In the genomic region with DNA sequence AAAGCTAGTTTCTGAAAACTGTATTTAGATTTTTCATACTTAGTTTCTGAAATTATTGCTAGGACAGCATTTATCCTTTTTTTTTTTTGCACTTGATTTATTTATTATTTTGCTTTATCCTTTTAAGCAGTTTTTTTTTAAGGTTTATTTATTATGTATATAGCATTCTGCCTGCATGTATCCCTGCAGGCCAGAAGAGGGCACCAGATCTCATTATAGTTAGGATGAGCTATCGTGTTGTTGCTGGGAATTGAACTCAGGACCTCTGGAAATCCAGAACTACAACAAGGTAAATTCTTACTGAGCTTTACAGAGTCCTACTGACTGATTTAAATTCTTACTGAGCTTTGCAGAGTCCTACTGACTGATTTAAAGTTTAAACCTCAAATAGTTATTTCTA, we compare ENCODE assay signal across 20 mouse cellular contexts. TPM values are rescaled to one million over a fixed set of nuclear protein-coding genes. Genes with fewer than 3 reads are reported as not detected.
A peak's percentile ranks its signal among the peaks of the same experiment; 100 is the strongest.
DNase-seq lines count a peak whose midpoint lies in the region; ATAC-seq and TF ChIP-seq lines count a peak whose summit lies in the region.
"Had no signal": no experiment of that assay in that cellular context is flagged by ENCODE, and none has a peak within 500 bp of the region (broad histone marks: within the 10 kb centered on the region; RNA-seq: fewer than 3 reads in every experiment).

No protein-coding gene starts in this region.

- H3K4me2 ChIP-seq in hindbrain, postnatal 0 days (ENCODE audit: low read depth, low read length), result no peak overlapping the region
- H3K4me2 ChIP-seq in hindbrain, embryonic 12.5 days (replicated peaks), result no peak overlapping the region
- no peak overlapping the region for H3K4me2 ChIP-seq in lung, postnatal 0 days (replicated peaks; ENCODE audit: low read depth, low read length)
- no peak overlapping the region for H3K4me2 ChIP-seq in neural tube, embryonic 15.5 days
- H3K4me2 ChIP-seq: heart, embryonic 15.5 days; hindbrain, embryonic 13.5 days; neural tube, embryonic 12.5 days had no signal

- H3K9me3 ChIP-seq in hindbrain, postnatal 0 days (ENCODE audit: low read length), result no peaks in the 10 kb centered on the region
- no peaks in the 10 kb centered on the region for H3K9me3 ChIP-seq in hindbrain, embryonic 12.5 days (replicated peaks)
- H3K9me3 ChIP-seq in lung, postnatal 0 days (ENCODE audit: low read length), result no peaks in the 10 kb centered on the region
- no peaks in the 10 kb centered on the region for H3K9me3 ChIP-seq in neural tube, embryonic 15.5 days (replicated peaks)
- H3K9me3 ChIP-seq: heart, embryonic 15.5 days; hindbrain, embryonic 13.5 days; megakaryocyte, embryonic 14.5 days; neural tube, embryonic 12.5 days had no signal

- H3K27ac ChIP-seq in hindbrain, postnatal 0 days, result no peak overlapping the region
- no peak overlapping the region for H3K27ac ChIP-seq in hindbrain, embryonic 12.5 days
- H3K27ac ChIP-seq in lung, postnatal 0 days (ENCODE audit: low read length), result no peak overlapping the region
- H3K27ac ChIP-seq in neural tube, embryonic 15.5 days (replicated peaks), result no peak overlapping the region
- H3K27ac ChIP-seq: heart, embryonic 15.5 days; hindbrain, embryonic 13.5 days; neural tube, embryonic 12.5 days had no signal

- H3K4me1 ChIP-seq in hindbrain, postnatal 0 days (ENCODE audit: insufficient read depth, low read length), result no peaks in the 10 kb centered on the region
- H3K4me1 ChIP-seq in hindbrain, embryonic 12.5 days, result no peaks in the 10 kb centered on the region
- H3K4me1 ChIP-seq in lung, postnatal 0 days (ENCODE audit: insufficient read depth, low read depth, low read length), result no peaks in the 10 kb centered on the region
- H3K4me1 ChIP-seq in neural tube, embryonic 15.5 days, result no peaks in the 10 kb centered on the region
- H3K4me1 ChIP-seq: heart, embryonic 15.5 days; hindbrain, embryonic 13.5 days; megakaryocyte, embryonic 14.5 days; neural tube, embryonic 12.5 days had no signal

- H3K9ac ChIP-seq in hindbrain, postnatal 0 days (replicated peaks; ENCODE audit: low read length), result no peak overlapping the region
- no peak overlapping the region for H3K9ac ChIP-seq in hindbrain, embryonic 12.5 days
- no peak overlapping the region for H3K9ac ChIP-seq in lung, postnatal 0 days (replicated peaks; ENCODE audit: low read depth)
- H3K9ac ChIP-seq in neural tube, embryonic 15.5 days (replicated peaks), result no peak overlapping the region
- H3K9ac ChIP-seq: heart, embryonic 15.5 days; hindbrain, embryonic 13.5 days; neural tube, embryonic 12.5 days had no signal

- H3K4me3 ChIP-seq in hindbrain, postnatal 0 days (ENCODE audit: low read length), result no peak overlapping the region
- no peak overlapping the region for H3K4me3 ChIP-seq in hindbrain, embryonic 12.5 days
- no peak overlapping the region for H3K4me3 ChIP-seq in lung, postnatal 0 days (ENCODE audit: low read depth, low read length)
- no peak overlapping the region for H3K4me3 ChIP-seq in neural tube, embryonic 15.5 days (replicated peaks)
- H3K4me3 ChIP-seq: heart, embryonic 15.5 days; hindbrain, embryonic 13.5 days; megakaryocyte, embryonic 14.5 days; neural tube, embryonic 12.5 days had no signal

- ATAC-seq in hindbrain, postnatal 0 days, result no peak
- no peak for ATAC-seq in hindbrain, embryonic 12.5 days (ENCODE audit: low FRiP score)
- no peak for ATAC-seq in lung, postnatal 0 days
- no peak for ATAC-seq in neural tube, embryonic 15.5 days (ENCODE audit: low FRiP score)
- ATAC-seq: forebrain, embryonic 14.5 days; midbrain, embryonic 16.5 days had no signal

- TF ChIP-seq CTCF in hindbrain, postnatal 0 days (IDR thresholded peaks at IDR 0.05; ENCODE audit: low read depth), result peak; percentile 34
- peak; percentile 36 for TF ChIP-seq CTCF in lung, postnatal 0 days (IDR thresholded peaks at IDR 0.05)

- H3K27me3 ChIP-seq in hindbrain, postnatal 0 days (ENCODE audit: insufficient read depth, low read length), result no peaks in the 10 kb centered on the region
- no peaks in the 10 kb centered on the region for H3K27me3 ChIP-seq in hindbrain, embryonic 12.5 days
- H3K27me3 ChIP-seq in lung, postnatal 0 days (replicated peaks; ENCODE audit: insufficient read depth, low read length), result no peaks in the 10 kb centered on the region
- H3K27me3 ChIP-seq in neural tube, embryonic 15.5 days (replicated peaks), result no peaks in the 10 kb centered on the region
- H3K27me3 ChIP-seq: heart, embryonic 15.5 days; hindbrain, embryonic 13.5 days; neural tube, embryonic 12.5 days had no signal

- H3K36me3 ChIP-seq in hindbrain, postnatal 0 days (ENCODE audit: insufficient read depth, low read length), result peaks cover 10% of the 10 kb centered on the region; the same call in 1 of the 2 replicates
- peaks cover 36% of the 10 kb centered on the region for H3K36me3 ChIP-seq in hindbrain, embryonic 12.5 days
- H3K36me3 ChIP-seq in lung, postnatal 0 days (ENCODE audit: insufficient read depth, low read length), result no peaks in the 10 kb centered on the region; the same call in 1 of the 2 replicates
- H3K36me3 ChIP-seq in neural tube, embryonic 15.5 days, result peaks cover 39% of the 10 kb centered on the region

- DNase-seq in hindbrain, postnatal 0 days (ENCODE audit: low spot score), result no peak
- no peak for DNase-seq in lung, postnatal 0 days (ENCODE audit: low spot score)
- no peak for DNase-seq in lung, postnatal 4 days
- DNase-seq in ES-CJ7 (ENCODE audit: low read depth, low spot score), result peak; percentile 25
- DNase-seq in induced T-regulatory cell, adult 2 months (ENCODE audit: low read depth), result peak; percentile 32
- no peak for DNase-seq in neural tube, embryonic 10.5 days (ENCODE audit: extremely low spot score, low spot score)
- DNase-seq: adrenal gland, adult 8-10 months; cerebellum, adult 11-12 months; kidney, adult 11 months; kidney, postnatal 14 days; right cerebral cortex, postnatal 14 days; thymus, postnatal 4 days had no signal

- WGBS in hindbrain, postnatal 0 days, result 90% methylated on average over 1 of the region's 1 CpGs
- 82% methylated on average over 1 of the region's 1 CpGs for WGBS in hindbrain, embryonic 12.5 days
- WGBS in lung, postnatal 0 days, result 95% methylated on average over 1 of the region's 1 CpGs
- 85% methylated on average over 1 of the region's 1 CpGs for WGBS in neural tube, embryonic 15.5 days

- TF ChIP-seq EP300 in lung, postnatal 0 days (IDR thresholded peaks at IDR 0.05), result no peak

RNA-seq across cellular contexts. Expression of a gene that starts 22.2 kb away (rescaled TPM):
- 10.0 and 18.6 TPM in 2 replicates for total RNA-seq in hindbrain, postnatal 0 days (2014; rRNA removed)
- 39.5 and 41.1 TPM in 2 replicates for polyA plus RNA-seq in hindbrain, postnatal 0 days (2015; fragmentation: Nextera tagmentation; extraction: Ambion mirVana)
- polyA plus RNA-seq in hindbrain, embryonic 12.5 days (2016; fragmentation: Nextera tagmentation; extraction: Ambion mirVana), result 42.7 and 44.0 TPM in 2 replicates
- 22.5 and 24.4 TPM in 2 replicates for polyA plus RNA-seq in lung, postnatal 0 days (2015; fragmentation: Nextera tagmentation; extraction: Ambion mirVana)
- 24.2 and 37.1 TPM in 2 replicates for polyA plus RNA-seq in neural tube, embryonic 15.5 days (2015; fragmentation: Nextera tagmentation; extraction: Ambion mirVana)

RNA-seq across cellular contexts. Expression of a gene that starts 37.8 kb away (rescaled TPM):
- total RNA-seq in hindbrain, postnatal 0 days (2014; rRNA removed), result 243 and 285 TPM in 2 replicates
- 106 and 111 TPM in 2 replicates for polyA plus RNA-seq in hindbrain, postnatal 0 days (2015; fragmentation: Nextera tagmentation; extraction: Ambion mirVana)
- 161 and 169 TPM in 2 replicates for polyA plus RNA-seq in hindbrain, embryonic 12.5 days (2016; fragmentation: Nextera tagmentation; extraction: Ambion mirVana)
- 52.3 and 57.3 TPM in 2 replicates for polyA plus RNA-seq in lung, postnatal 0 days (2015; fragmentation: Nextera tagmentation; extraction: Ambion mirVana)
- 137 and 144 TPM in 2 replicates for polyA plus RNA-seq in neural tube, embryonic 15.5 days (2015; fragmentation: Nextera tagmentation; extraction: Ambion mirVana)

Comparison
In these comparisons a context has a peak if more than half of its experiments do, and no peak if none do; other contexts are left out.
1. DNase-seq: peak in ES-CJ7 (single experiment) and induced T-regulatory cell, adult 2 months (single experiment); none in hindbrain, postnatal 0 days (single experiment), lung, postnatal 0 days (single experiment), lung, postnatal 4 days (0 of 2) and neural tube, embryonic 10.5 days (single experiment).